Comparison of ENCODE assay signal across 13 mouse cellular contexts in genomic region chr1:40180861-40181260, GRCm38 (mm10). TPM values are rescaled to one million over a fixed set of nuclear protein-coding genes. Genes with fewer than 3 reads are reported as not detected.
DNase-seq lines count a peak whose midpoint lies in the region; ATAC-seq and TF ChIP-seq lines count a peak whose summit lies in the region.
"Had no signal": no experiment of that assay in that cellular context is flagged by ENCODE, and none has a peak within 500 bp of the region (broad histone marks: within the 10 kb centered on the region; RNA-seq: fewer than 3 reads in every experiment).

No protein-coding gene starts in this region.

- no peak overlapping the region for H3K4me2 ChIP-seq in midbrain, postnatal 0 days (ENCODE audit: low read depth, low read length, poor library complexity, severe bottlenecking)
- H3K4me2 ChIP-seq: liver, embryonic 13.5 days; midbrain, embryonic 15.5 days had no signal

- H3K27ac ChIP-seq in heart, embryonic 10.5 days = no peak overlapping the region
- no peak overlapping the region for H3K27ac ChIP-seq in midbrain, postnatal 0 days (ENCODE audit: low read depth, low read length)
- H3K27ac ChIP-seq in thymus, adult 2 months (ENCODE audit: control insufficient read depth, insufficient read depth, low read length) = no peak overlapping the region
- H3K27ac ChIP-seq: liver, embryonic 13.5 days; midbrain, embryonic 15.5 days had no signal

- no peaks in the 10 kb centered on the region for H3K27me3 ChIP-seq in heart, embryonic 10.5 days (ENCODE audit: insufficient read depth, poor library complexity, severe bottlenecking)
- no peaks in the 10 kb centered on the region for H3K27me3 ChIP-seq in midbrain, postnatal 0 days (ENCODE audit: insufficient read depth, low read length)
- H3K27me3 ChIP-seq in thymus, adult 2 months (ENCODE audit: control insufficient read depth, insufficient read depth, low read length) = no peaks in the 10 kb centered on the region
- H3K27me3 ChIP-seq: liver, embryonic 13.5 days; midbrain, embryonic 15.5 days had no signal

- ATAC-seq in midbrain, postnatal 0 days (ENCODE audit: low FRiP score) = no peak
- ATAC-seq: midbrain, embryonic 15.5 days had no signal

- no peak for TF ChIP-seq CTCF in midbrain, postnatal 0 days (IDR thresholded peaks at IDR 0.05)
- TF ChIP-seq CTCF in thymus, adult 2 months (IDR thresholded peaks at IDR 0.05; ENCODE audit: borderline replicate concordance, control insufficient read depth, extremely low read depth, insufficient read depth, low read length, poor library complexity) = no peak

- peak; percentile 74 to 85 for DNase-seq in heart, adult 18-20 months
- DNase-seq in heart, embryonic 10.5 days (ENCODE audit: low spot score) = no peak
- peak; percentile 15 for DNase-seq in urinary bladder, postnatal 25 days (ENCODE audit: low spot score)
- DNase-seq in urinary bladder, postnatal 10 days (ENCODE audit: low spot score) = no peak
- DNase-seq in heart, postnatal 14 days = peak; percentile 69 to 70
- DNase-seq in midbrain, postnatal 0 days (ENCODE audit: low spot score) = no peak
- DNase-seq in spleen, postnatal 10 days (ENCODE audit: low spot score in 2 of 2) = no peak
- DNase-seq in thymus, adult 2 months = no peak
- DNase-seq: cerebellum, adult 8-10 months; kidney, adult 11 months; liver, embryonic 13.5 days had no signal

- WGBS in heart, embryonic 10.5 days = 87% methylated on average over 2 of the region's 2 CpGs
- WGBS in midbrain, postnatal 0 days = 88% methylated on average over 2 of the region's 2 CpGs
- 86% methylated on average over 2 of the region's 2 CpGs for WGBS in thymus, adult 2 months

- peaks cover 16% of the 10 kb centered on the region for H3K4me1 ChIP-seq in heart, embryonic 10.5 days
- no peaks in the 10 kb centered on the region for H3K4me1 ChIP-seq in midbrain, postnatal 0 days (ENCODE audit: insufficient read depth, low read length)
- H3K4me1 ChIP-seq in thymus, adult 2 months (replicated peaks; ENCODE audit: control insufficient read depth, insufficient read depth, low read length) = no peaks in the 10 kb centered on the region
- H3K4me1 ChIP-seq: liver, embryonic 13.5 days; midbrain, embryonic 15.5 days had no signal

- H3K36me3 ChIP-seq in heart, embryonic 10.5 days = no peaks in the 10 kb centered on the region
- H3K36me3 ChIP-seq in midbrain, postnatal 0 days (ENCODE audit: insufficient read depth, low read length) = no peaks in the 10 kb centered on the region
- H3K36me3 ChIP-seq in thymus, adult 2 months (ENCODE audit: control insufficient read depth, insufficient read depth, low read length) = no peaks in the 10 kb centered on the region
- H3K36me3 ChIP-seq: liver, embryonic 13.5 days; midbrain, embryonic 15.5 days had no signal

- H3K9me3 ChIP-seq in heart, embryonic 10.5 days = no peaks in the 10 kb centered on the region
- H3K9me3 ChIP-seq in midbrain, postnatal 0 days (ENCODE audit: low read length) = no peaks in the 10 kb centered on the region
- H3K9me3 ChIP-seq: liver, embryonic 13.5 days had no signal

- no peak overlapping the region for H3K4me3 ChIP-seq in heart, embryonic 10.5 days
- H3K4me3 ChIP-seq in midbrain, postnatal 0 days (ENCODE audit: low read depth, low read length) = no peak overlapping the region
- H3K4me3 ChIP-seq in thymus, adult 2 months (ENCODE audit: control insufficient read depth, insufficient read depth, low read length) = no peak overlapping the region
- H3K4me3 ChIP-seq: liver, embryonic 13.5 days; midbrain, embryonic 15.5 days had no signal

- no peak overlapping the region for H3K9ac ChIP-seq in midbrain, postnatal 0 days (replicated peaks; ENCODE audit: low read length, poor library complexity, severe bottlenecking)
- H3K9ac ChIP-seq: liver, embryonic 13.5 days; midbrain, embryonic 15.5 days had no signal

- intact Hi-C loops in heart, postnatal 14 days (cut with DNase I) = no loop called here

- TF ChIP-seq POLR2A in thymus, adult 2 months (IDR thresholded peaks at IDR 0.05; ENCODE audit: control insufficient read depth, extremely low read depth, insufficient read depth, low read length, poor library complexity) = no peak

RNA-seq across cellular contexts. Expression of gene Il1r1, which starts 44.0 kb away (rescaled TPM):
- total RNA-seq in heart, adult 18-20 months (2021) = 1 to 10 TPM; 5.6 to 6.3 TPM
- polyA plus RNA-seq in heart, embryonic 10.5 days (2016; fragmentation: Nextera tagmentation; extraction: Ambion mirVana) = 6.3 and 12.9 TPM in 2 replicates
- total RNA-seq in heart, postnatal 14 days (2021) = 1 to 10 TPM; 6.9 to 7.4 TPM
- total RNA-seq in midbrain, postnatal 0 days (2014; rRNA removed) = 0.71 and 1.0 TPM in 2 replicates
- 0.49 and 0.63 TPM in 2 replicates for polyA plus RNA-seq in midbrain, postnatal 0 days (2015; fragmentation: Nextera tagmentation; extraction: Ambion mirVana)
- 2.8 and 3.3 TPM in 2 replicates for polyA plus RNA-seq in thymus, adult 2 months (2012; rRNA removed)
- total RNA-seq: CH12.LX had no signal

Comparison
In these comparisons a context has a peak if more than half of its experiments do, and no peak if none do; other contexts are left out.
1. DNase-seq: peak in heart, adult 18-20 months (2 of 2), urinary bladder, postnatal 25 days (single experiment) and heart, postnatal 14 days (2 of 2); none in heart, embryonic 10.5 days (single experiment), urinary bladder, postnatal 10 days (single experiment), midbrain, postnatal 0 days (single experiment), spleen, postnatal 10 days (0 of 2) and thymus, adult 2 months (single experiment).